Mouse (Mus musculus) midbrain, embryonic 12.5 days (tissue): ENCODE results near the gene Nckap5l. TPM values are rescaled to one million over a fixed set of nuclear protein-coding genes. Genes with fewer than 3 reads are reported as not detected.
"Not testable (repeated sequence)": the region's sequence is repeated elsewhere in the genome, so short reads cannot be mapped to it uniquely, and the experiment has no call there.

ENCODE experiments used
- ATAC-seq: fragments of 200-750 bp; cut with Nextera tagmentation; 2 replicates; pipeline ENCODE4 v1.8.0; 2017; ENCODE audit warnings: low read depth, moderate TSS enrichment, moderate library complexity; ENCODE audit not compliant: low FRiP score
- H3K27ac ChIP-seq: fragments of 300-500 bp; sonication (generic); replicated peaks from 2 replicates; pipeline ENCODE4 v1.5.1; 2016; ENCODE audit warnings: mild to moderate bottlenecking
- H3K27me3 ChIP-seq: fragments of 300-500 bp; sonication (generic); 2 replicates; pipeline ENCODE4 v1.6.1; 2016; ENCODE audit warnings: mild to moderate bottlenecking
- H3K36me3 ChIP-seq: fragments of 300-500 bp; sonication (generic); 2 replicates; pipeline ENCODE4 v1.6.1; 2016
- H3K4me1 ChIP-seq: fragments of 300-500 bp; sonication (generic); 2 replicates; pipeline ENCODE4 v1.6.1; 2016
- H3K4me2 ChIP-seq: fragments of 300-500 bp; sonication (generic); replicated peaks from 2 replicates; pipeline ENCODE4 v1.6.1; 2016; ENCODE audit warnings: mild to moderate bottlenecking, moderate library complexity
- H3K4me3 ChIP-seq: fragments of 300-500 bp; sonication (generic); 2 replicates; pipeline ENCODE4 v1.5.1; 2016; ENCODE audit warnings: mild to moderate bottlenecking
- H3K9ac ChIP-seq: fragments of 300-500 bp; sonication (generic); replicated peaks from 2 replicates; pipeline ENCODE4 v1.6.1; 2016; ENCODE audit warnings: mild to moderate bottlenecking, moderate library complexity
- H3K9me3 ChIP-seq: fragments of 300-500 bp; sonication (generic); 2 replicates; pipeline ENCODE4 v1.6.1; 2016; ENCODE audit warnings: mild to moderate bottlenecking
- WGBS: fragments of 180-500 bp; shearing (Covaris S2); methylation state at CpG from one replicate; pipeline ENCODE4 v1.1.7; 2016; 5-methylcytosine and 5-hydroxymethylcytosine counted together
- polyA plus RNA-seq: library from polyadenylated mRNA; unstranded; fragments of >200 nt; fragmentation: Nextera tagmentation; extraction: Ambion mirVana; gene quantifications from 2 replicates; pipeline ENCODE4 v1.2.1, GENCODE M21; 2016

Gene Nckap5l
- polyA plus RNA-seq, 1 experiment from 2014 or later, result 12.9 TPM

- no peak for ATAC-seq
- Histone ChIP-seq H3K9me3 (no peaks in the 10 kb centered on the region), H3K36me3 (no peaks in the 10 kb centered on the region), H3K4me2 (no peak overlapping the region), H3K4me1 (peaks cover 27% of the 10 kb centered on the region), H3K27ac (no peak overlapping the region), H3K9ac (no peak overlapping the region), H3K4me3 (no peak overlapping the region), H3K27me3 (no peaks in the 10 kb centered on the region)
- WGBS, result 73% methylated on average over 6 of the region's 7 CpGs
These were observed 66.8 kb downstream of the Nckap5l start for GRCm38 (mm10) chr15:99390472-99391401.

GRCm38 (mm10) chr15:99387976-99388375 is 69.6 kb downstream of the Nckap5l start:
- H3K9ac ChIP-seq, result no peak overlapping the region
- no peaks in the 10 kb centered on the region for H3K27me3 ChIP-seq
- no peaks in the 10 kb centered on the region for H3K36me3 ChIP-seq
- no peak overlapping the region for H3K27ac ChIP-seq
- ATAC-seq, result no peak
- peaks cover 4% of the 10 kb centered on the region for H3K4me1 ChIP-seq
- H3K4me2 ChIP-seq, result no peak overlapping the region
- H3K4me3 ChIP-seq, result no peak overlapping the region
- no peaks in the 10 kb centered on the region for H3K9me3 ChIP-seq
- 74% methylated on average over 4 of the region's 4 CpGs for WGBS

- no peak overlapping the region for H3K27ac ChIP-seq
- H3K9ac ChIP-seq, result no peak overlapping the region
- no peak overlapping the region for H3K4me3 ChIP-seq
- no peaks in the 10 kb centered on the region for H3K27me3 ChIP-seq
- no peaks in the 10 kb centered on the region for H3K9me3 ChIP-seq
- ATAC-seq, result no peak
- no peak overlapping the region for H3K4me2 ChIP-seq
- H3K4me1 ChIP-seq, result no peaks in the 10 kb centered on the region
- WGBS, result 77% methylated on average over 3 of the region's 3 CpGs
- no peaks in the 10 kb centered on the region for H3K36me3 ChIP-seq
These were observed 70.8 kb downstream of the Nckap5l start for GRCm38 (mm10) chr15:99386796-99387195.

GRCm38 (mm10) chr15:99386110-99386509 is 71.4 kb downstream of the Nckap5l start:
- not testable (repeated sequence) for ATAC-seq
- WGBS, result 74% methylated on average over 3 of the region's 3 CpGs

GRCm38 (mm10) chr15:99384071-99384470 is 73.5 kb downstream of the Nckap5l start:
- no peak overlapping the region for H3K27ac ChIP-seq
- H3K27me3 ChIP-seq, result no peaks in the 10 kb centered on the region
- no peak overlapping the region for H3K9ac ChIP-seq
- WGBS, result 79% methylated on average over 6 of the region's 6 CpGs
- no peaks in the 10 kb centered on the region for H3K4me1 ChIP-seq
- H3K9me3 ChIP-seq, result no peaks in the 10 kb centered on the region
- H3K4me3 ChIP-seq, result no peak overlapping the region
- ATAC-seq, result no peak
- no peak overlapping the region for H3K4me2 ChIP-seq
- no peaks in the 10 kb centered on the region for H3K36me3 ChIP-seq

More at GRCm38 (mm10) chr15:99386110-99386509, 71.4 kb downstream of the Nckap5l start:
- H3K9me3 ChIP-seq, H3K36me3 ChIP-seq, H3K27ac ChIP-seq, H3K27me3 ChIP-seq, H3K4me1 ChIP-seq, H3K9ac ChIP-seq, H3K4me2 ChIP-seq, H3K4me3 ChIP-seq: not testable (repeated sequence)

GRCm38 (mm10) chr15:99382893-99383292 is 74.7 kb downstream of the Nckap5l start:
- Histone ChIP-seq H3K9ac (no peak overlapping the region), H3K4me3 (no peak overlapping the region), H3K27ac (no peak overlapping the region), H3K4me1 (no peaks in the 10 kb centered on the region), H3K36me3 (no peaks in the 10 kb centered on the region), H3K4me2 (no peak overlapping the region), H3K27me3 (no peaks in the 10 kb centered on the region), H3K9me3 (peaks cover 4% of the 10 kb centered on the region; the same call in 1 of the 2 replicates)
- no peak for ATAC-seq

- Histone ChIP-seq H3K27me3 (peaks cover 7% of the 10 kb centered on the region), H3K4me3 (no peak overlapping the region), H3K27ac (no peak overlapping the region), H3K4me1 (no peaks in the 10 kb centered on the region), H3K4me2 (no peak overlapping the region), H3K36me3 (no peaks in the 10 kb centered on the region), H3K9ac (no peak overlapping the region), H3K9me3 (peaks cover 4% of the 10 kb centered on the region; the same call in 1 of the 2 replicates)
- no peak for ATAC-seq
- WGBS, result 92% methylated on average over 5 of the region's 5 CpGs
These were observed 81.3 kb downstream of the Nckap5l start for GRCm38 (mm10) chr15:99376240-99376639.

- ATAC-seq, result no peak
- Histone ChIP-seq H3K9me3 (peaks cover 4% of the 10 kb centered on the region; the same call in 1 of the 2 replicates), H3K27ac (no peak overlapping the region), H3K9ac (no peak overlapping the region), H3K4me3 (no peak overlapping the region), H3K4me2 (no peak overlapping the region), H3K36me3 (no peaks in the 10 kb centered on the region), H3K27me3 (peaks cover 10% of the 10 kb centered on the region), H3K4me1 (no peaks in the 10 kb centered on the region)
- 90% methylated on average over 3 of the region's 3 CpGs for WGBS
These were observed 82.0 kb downstream of the Nckap5l start for GRCm38 (mm10) chr15:99375581-99375980.

GRCm38 (mm10) chr15:99375036-99375435 is 82.5 kb downstream of the Nckap5l start:
- Histone ChIP-seq H3K27ac (no peak overlapping the region), H3K9ac (no peak overlapping the region), H3K36me3 (no peaks in the 10 kb centered on the region), H3K4me1 (no peaks in the 10 kb centered on the region), H3K4me3 (no peak overlapping the region), H3K4me2 (no peak overlapping the region), H3K27me3 (peaks cover 10% of the 10 kb centered on the region), H3K9me3 (peaks cover 4% of the 10 kb centered on the region; the same call in 1 of the 2 replicates)
- no peak for ATAC-seq
- WGBS, result 89% methylated on average over 5 of the region's 5 CpGs

- Histone ChIP-seq H3K9me3 (no peaks in the 10 kb centered on the region), H3K36me3 (no peaks in the 10 kb centered on the region), H3K9ac (no peak overlapping the region), H3K4me1 (peaks cover 18% of the 10 kb centered on the region), H3K27ac (no peak overlapping the region), H3K4me2 (no peak overlapping the region), H3K4me3 (no peak overlapping the region), H3K27me3 (peaks cover 10% of the 10 kb centered on the region)
- no peak for ATAC-seq
- WGBS, result 84% methylated on average over 9 of the region's 9 CpGs
These were observed 84.8 kb downstream of the Nckap5l start for GRCm38 (mm10) chr15:99372761-99373160.
